Mouse (Mus musculus) spleen, adult 2 months (tissue): ENCODE measurements around the gene Lrfn3.

Experiments
- CTCF ChIP-seq: fragments of 200-500 bp; IDR thresholded peaks from 2 replicates; pipeline ENCODE4 v1.5.1; 2011; ENCODE audit warnings: mild to moderate bottlenecking, inconsistent platforms; ENCODE audit not compliant: insufficient read depth, insufficient read length, insufficient replicate concordance; ENCODE audit errors: extremely low read depth
- POLR2A ChIP-seq: fragments of 200-500 bp; IDR thresholded peaks from 2 replicates; pipeline ENCODE4 v1.6.1; 2011; ENCODE audit warnings: low read depth, low read length, inconsistent platforms

DNA sequence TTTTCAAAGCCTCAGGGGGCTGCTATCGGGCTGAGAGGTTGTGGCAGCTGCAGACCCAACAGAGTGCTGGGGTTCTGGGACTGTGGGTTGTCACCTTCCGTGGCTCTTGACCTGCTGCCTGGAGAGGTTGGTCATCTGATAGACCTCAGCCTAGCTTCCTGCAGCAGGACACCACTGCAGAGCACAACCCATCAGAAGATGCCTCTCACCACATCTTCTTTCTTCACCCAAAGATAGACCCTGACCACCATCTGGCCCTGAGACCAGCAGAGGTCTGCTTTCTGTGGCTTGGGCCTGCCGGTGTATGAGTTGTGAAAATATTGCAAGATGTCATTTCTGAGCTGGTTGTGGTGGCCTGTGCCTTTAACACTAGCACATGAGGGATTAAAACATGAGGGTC, 48.5 kb upstream of the Lrfn3 start:
- TF ChIP-seq CTCF = no peak
- no peak for TF ChIP-seq POLR2A
